Mouse (Mus musculus) heart, postnatal 4 days (tissue): Measurements from ENCODE around the gene Olfr551. TPM values are rescaled to one million over a fixed set of nuclear protein-coding genes. Genes with fewer than 3 reads are reported as not detected.
"Not testable (repeated sequence)": the region's sequence is repeated elsewhere in the genome, so short reads cannot be mapped to it uniquely, and the experiment has no call there.

Source experiments
- DNase-seq: peaks from one replicate; pipeline ENCODE4 v3.0.0; 2021
- total RNA-seq, 2 experiments: library from RNA; stranded (reverse); gene quantifications; 2 replicates each; pipeline ENCODE4 v1.2.3; 2021

Gene Olfr551
- not detected for total RNA-seq

DNA sequence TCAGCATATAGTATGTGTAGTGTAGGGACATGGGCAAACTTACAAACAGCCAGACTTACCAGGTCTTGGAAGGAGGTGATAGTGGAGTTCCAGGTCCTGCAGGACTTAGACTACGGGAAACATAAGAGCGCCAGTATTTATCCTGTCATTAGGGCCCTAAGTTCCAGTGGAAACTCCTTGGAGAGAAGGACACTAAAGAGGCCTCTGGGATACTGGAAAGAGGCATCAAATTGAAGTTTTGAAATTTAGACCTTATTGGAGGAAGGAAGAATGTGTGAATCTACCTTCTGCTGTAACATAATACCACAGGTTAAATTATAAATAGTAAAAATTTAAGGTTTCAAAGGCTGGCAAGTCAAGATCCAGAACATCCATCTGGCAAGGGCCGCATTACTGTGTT is at the start of gene Olfr551:
Gene Olfr551 (minus strand): TSS at position 101 of the 400 bp plus-strand sequence.
- no peak for DNase-seq

DNA sequence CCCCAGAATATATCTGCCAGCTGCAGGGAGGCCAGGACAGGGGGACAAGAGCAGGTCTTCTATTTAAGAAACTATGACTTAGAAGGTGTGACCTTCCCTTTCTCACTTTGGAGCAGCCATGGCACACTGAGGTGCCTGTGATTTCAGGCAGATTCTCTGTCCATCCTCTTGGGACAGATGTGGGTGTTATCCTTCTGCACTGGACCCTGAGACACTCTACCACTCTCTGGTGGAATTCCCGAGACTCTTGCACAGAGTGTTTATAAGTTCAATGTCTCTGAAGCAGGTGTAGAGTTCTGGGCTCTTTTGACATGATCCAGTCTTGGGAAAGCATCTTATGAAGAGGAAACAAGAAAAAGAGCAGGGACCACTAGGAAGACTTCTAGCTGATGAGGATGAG is 46.4 kb upstream of the Olfr551 start, which contains the start of gene Olfr554:
Gene Olfr554 (plus strand): TSS at position 301 of the 400 bp plus-strand sequence.
- DNase-seq = no peak

GRCm38 (mm10) chr7:102636665-102637064 is 45.0 kb upstream of the Olfr551 start:
- DNase-seq = peak; percentile 52

GRCm38 (mm10) chr7:102620368-102620767 is 28.7 kb upstream of the Olfr551 start:
- not testable (repeated sequence) for DNase-seq

DNA sequence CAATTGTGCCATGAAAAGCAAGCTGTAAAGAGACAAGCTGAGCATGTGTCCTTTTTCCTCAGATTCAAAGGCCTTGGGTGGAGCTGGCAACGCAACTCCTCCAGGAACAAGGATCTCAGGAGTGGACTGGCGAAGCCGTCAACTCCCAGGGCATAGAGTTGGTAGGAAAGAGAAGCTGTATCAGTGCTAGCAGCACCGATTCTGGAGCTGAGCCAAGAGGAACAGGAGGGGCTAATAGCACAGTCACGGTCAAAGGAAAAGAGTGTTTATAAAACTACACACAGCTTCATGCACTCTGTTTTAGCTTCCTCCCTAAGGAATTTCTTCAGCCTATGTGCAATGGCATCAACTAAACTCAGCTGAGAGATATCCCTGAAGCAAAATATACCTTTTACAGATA is 27.9 kb upstream of the Olfr551 start:
- DNase-seq = peak; percentile 30

- DNase-seq = no peak
These were observed 26.4 kb upstream of the Olfr551 start, which contains the start of gene Olfr553 for GRCm38 (mm10) chr7:102618118-102618517. Olfr553 (minus strand) TSS chr7:102618218.

GRCm38 (mm10) chr7:102597378-102598031 is 5.8 kb upstream of the Olfr551 start, which contains the start of gene Olfr552:
Olfr552 (plus strand) TSS chr7:102597770.
- no peak for DNase-seq

DNA sequence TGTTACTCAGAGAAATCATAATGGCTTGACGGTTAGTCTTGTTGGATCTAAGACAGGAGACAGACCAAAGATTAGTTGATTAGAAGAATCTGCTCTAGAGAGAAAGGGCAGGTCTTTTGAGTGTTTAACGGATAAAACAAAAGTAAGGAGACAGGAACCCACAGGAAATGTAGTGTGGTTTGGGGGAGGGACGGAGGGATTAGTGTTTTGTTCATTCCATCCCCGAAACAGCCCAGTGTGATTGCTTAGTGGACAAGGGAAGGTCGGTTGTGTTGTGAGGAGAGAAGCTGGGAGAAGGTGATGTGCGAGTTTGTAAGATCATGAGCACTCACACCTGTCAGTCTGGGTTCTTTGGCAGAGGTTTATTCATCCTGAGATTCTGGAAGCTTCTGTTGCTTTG is 15.7 kb downstream of the Olfr551 start:
- DNase-seq = no peak

DNA sequence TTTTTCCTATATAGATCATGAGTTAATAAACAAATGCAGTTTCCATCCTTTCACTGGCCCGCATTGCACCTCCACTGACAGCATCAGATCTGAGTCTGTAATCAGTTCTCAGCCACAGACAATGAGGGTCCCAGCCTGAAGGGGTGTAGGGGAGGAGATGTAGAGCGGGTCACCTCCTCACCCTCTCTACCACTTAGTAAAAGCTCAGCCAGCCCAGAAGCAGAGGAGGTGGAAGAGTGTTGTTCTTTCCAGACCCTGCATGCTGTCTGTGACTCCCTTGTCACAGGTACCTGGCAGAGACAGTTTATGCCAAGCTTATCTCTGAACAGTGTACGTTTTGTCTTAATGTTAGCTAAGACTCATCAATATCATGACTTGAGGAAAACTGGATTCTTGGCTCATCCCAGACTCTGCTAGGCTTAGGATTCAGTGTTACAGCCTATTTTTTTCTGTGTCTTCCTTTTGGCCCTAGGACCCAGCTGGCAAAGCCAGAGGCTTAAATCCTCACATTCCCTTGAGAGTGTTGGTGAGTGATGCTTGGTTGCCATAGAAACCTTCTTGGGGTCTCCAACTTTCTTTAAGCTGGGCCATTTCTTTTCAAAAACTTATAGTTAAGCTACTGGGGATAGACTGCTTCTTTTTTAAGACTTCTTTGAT is 18.4 kb downstream of the Olfr551 start:
- no peak for DNase-seq

DNA sequence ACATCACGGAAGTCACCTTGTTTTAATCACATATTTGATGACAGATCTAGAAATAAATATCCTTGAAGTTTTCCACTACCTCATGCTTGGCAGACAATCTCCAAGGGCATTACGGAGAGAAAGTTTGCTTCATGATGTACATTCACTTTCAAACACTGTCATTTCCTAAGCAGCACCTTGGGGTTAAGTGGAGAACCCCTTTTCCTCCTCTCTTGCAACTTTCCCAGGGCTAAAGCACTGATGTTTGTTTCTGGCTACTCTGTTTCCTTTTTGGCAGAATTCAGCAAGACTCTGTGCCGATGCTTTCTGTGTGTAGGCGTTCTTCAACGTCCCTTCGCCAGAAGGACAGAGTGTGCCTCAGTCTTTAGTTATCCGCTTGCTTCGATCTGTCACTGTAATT is 20.5 kb downstream of the Olfr551 start, which contains the start of gene Olfr550:
Gene Olfr550 (plus strand): TSS at position 301 of the 400 bp plus-strand sequence.
- no peak for DNase-seq

DNA sequence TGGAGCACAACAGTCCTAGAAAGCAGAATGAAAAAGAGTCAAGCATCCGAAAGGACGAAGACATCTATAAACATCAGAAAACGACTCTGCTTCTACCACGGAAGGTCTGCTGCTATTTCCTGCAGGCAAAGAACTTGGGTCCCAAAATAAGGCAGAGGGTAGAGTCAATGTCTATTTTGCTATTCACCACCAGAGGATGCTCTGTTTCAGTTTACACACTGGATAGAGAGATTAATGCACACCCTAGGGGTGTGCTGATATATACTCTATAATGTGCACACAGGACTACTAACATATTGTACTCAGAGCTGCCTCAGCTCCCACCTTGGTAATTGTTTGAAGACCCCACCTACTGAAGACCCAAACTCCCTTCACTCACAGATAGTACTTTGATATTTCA is 25.5 kb downstream of the Olfr551 start:
- DNase-seq = no peak

DNA sequence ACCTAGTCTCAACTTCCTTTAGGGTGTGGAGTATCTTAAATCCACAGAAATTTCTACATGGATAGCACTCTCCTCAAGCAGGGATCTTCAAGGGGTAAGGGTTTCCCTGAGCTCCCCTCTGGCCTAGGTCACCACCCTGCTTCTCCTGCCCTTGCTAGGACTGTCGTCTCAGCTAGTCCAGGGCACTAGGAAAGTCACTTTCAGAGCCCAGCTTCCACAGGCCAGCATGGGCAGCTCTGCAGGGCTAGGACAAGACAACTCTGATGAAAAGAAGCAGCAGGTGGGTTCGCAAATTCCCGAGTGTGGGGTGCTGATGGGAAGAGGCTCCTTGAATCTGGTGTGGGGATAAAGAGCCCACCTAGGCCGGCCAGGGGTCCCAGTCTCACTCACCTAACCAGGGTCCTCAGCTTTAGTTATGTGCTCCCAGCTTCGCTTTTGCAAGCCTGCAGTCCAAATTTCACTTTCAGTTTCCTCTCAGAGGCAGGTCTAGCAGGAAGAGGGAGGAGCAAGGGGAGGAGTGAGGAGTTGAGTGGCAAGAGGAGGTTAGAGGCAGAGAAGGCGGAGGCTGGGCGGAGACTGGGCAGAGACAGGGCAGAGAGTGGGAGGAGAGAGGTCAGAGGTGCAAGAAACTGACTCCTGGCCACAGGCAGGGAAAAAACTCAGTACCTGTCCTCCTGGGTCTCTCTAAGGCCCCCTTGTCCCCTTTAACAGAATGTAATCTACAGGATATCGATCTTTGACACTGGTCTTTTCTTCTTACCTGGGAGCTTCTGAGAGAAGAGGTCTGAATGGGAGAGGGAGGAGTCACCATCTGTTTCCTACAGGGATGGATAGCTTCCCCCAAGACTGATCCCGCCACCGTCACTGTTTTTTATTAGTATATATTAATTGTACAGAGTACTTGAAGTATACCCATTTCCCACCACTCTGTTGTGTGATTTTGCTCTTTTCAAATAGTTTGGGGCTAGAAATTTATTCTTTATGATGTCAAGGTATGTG is 26.4 kb downstream of the Olfr551 start, which contains the start of gene Trim21:
Gene Trim21 (minus strand): TSS at position 488 of the 999 bp plus-strand sequence.
- peak; percentile 84 for DNase-seq

- DNase-seq = no peak
These were observed 38.4 kb downstream of the Olfr551 start for GRCm38 (mm10) chr7:102553279-102553678.

- no peak for DNase-seq
These were observed 42.1 kb downstream of the Olfr551 start, which contains the start of gene Olfr549 for GRCm38 (mm10) chr7:102549570-102549969. Olfr549 (plus strand) TSS chr7:102549870.

GRCm38 (mm10) chr7:102541251-102541650 is 50.4 kb downstream of the Olfr551 start:
- no peak for DNase-seq

DNA sequence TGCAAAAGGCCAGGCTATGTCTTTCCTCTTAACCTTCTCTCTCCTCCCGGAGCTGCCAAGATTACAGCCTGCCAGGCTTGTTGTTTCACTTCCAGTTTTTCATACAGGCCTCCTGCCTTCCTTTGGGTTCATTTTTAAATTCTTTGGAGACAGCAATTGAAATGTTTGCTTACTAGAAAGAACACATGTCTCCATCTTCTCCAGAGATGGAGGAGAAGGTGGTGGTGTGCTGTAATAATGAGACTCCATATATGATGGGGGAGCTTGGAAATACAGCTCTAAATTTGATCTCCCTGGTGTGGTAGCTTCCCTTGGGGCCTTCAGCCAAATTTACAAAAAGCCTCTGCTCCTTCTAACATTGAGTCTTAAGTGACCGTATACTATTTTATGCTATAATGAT is 51.1 kb downstream of the Olfr551 start, which contains the start of gene Olfr548-ps1:
Gene Olfr548-ps1 (plus strand): TSS at position 301 of the 400 bp plus-strand sequence.
- DNase-seq = no peak

DNA sequence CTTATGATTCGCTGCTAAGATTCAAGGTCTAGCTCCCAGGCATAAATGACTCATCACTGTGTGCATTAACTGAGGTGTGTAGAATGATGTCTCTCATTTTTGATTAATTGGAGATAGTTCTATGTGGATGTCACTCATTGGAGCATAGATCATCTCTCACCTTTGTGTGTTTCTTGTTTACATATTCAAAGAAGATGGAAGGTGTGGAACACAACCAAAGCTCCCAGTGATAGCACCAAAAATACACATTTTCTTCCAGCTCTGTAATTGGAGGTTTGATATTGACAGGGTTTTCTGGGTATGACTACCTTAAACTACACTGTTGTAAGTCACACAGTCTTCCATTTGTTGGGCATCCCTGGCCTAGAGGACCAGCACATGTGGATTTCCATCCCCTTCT is 57.2 kb downstream of the Olfr551 start, which contains the start of gene Olfr547:
Gene Olfr547 (plus strand): TSS at position 301 of the 400 bp plus-strand sequence.
- no peak for DNase-seq

Other genes starting within 250 kb of the Olfr551 start
- 100 to 1,000 TPM; 101 to 103 TPM for gene Rrm1, start 150.2 kb downstream of the Olfr551 start, total RNA-seq
- gene Olfr543, start 110.2 kb downstream of the Olfr551 start, total RNA-seq = not detected
- gene Olfr544, start 103.6 kb downstream of the Olfr551 start, total RNA-seq = not detected
- gene Olfr545, start 92.3 kb downstream of the Olfr551 start, total RNA-seq = not detected
- not detected for gene Olfr547, start 57.1 kb downstream of the Olfr551 start, total RNA-seq
- gene Olfr548-ps1, start 51.0 kb downstream of the Olfr551 start, total RNA-seq = not detected
- not detected for gene Olfr549, start 42.0 kb downstream of the Olfr551 start, total RNA-seq
- 1 to 10 TPM; 4.4 to 4.9 TPM for gene Trim21, start 26.4 kb downstream of the Olfr551 start, total RNA-seq
- not detected for gene Olfr550, start 20.4 kb downstream of the Olfr551 start, total RNA-seq
- gene Olfr552, start 5.9 kb upstream of the Olfr551 start, total RNA-seq = under 1 TPM in 1 of 2 experiments, not detected in 1; 0.07 TPM
- gene Olfr553, start 26.3 kb upstream of the Olfr551 start, total RNA-seq = not detected
- not detected for gene Olfr554, start 46.5 kb upstream of the Olfr551 start, total RNA-seq
- not detected for gene Olfr555, start 66.9 kb upstream of the Olfr551 start, total RNA-seq
- gene Olfr556, start 73.0 kb upstream of the Olfr551 start, total RNA-seq = not detected
- gene Trim68, start 95.4 kb upstream of the Olfr551 start, total RNA-seq = 1 to 10 TPM; 8.3 to 9.6 TPM
- gene Olfr557, start 104.0 kb upstream of the Olfr551 start, total RNA-seq = not detected
- gene Olfr558, start 110.3 kb upstream of the Olfr551 start, total RNA-seq = 1 to 10 TPM; 2.9 to 3.1 TPM
- gene Olfr33, start 127.2 kb upstream of the Olfr551 start, total RNA-seq = not detected
- gene Olfr559, start 135.6 kb upstream of the Olfr551 start, total RNA-seq = not detected
- gene Olfr560, start 167.5 kb upstream of the Olfr551 start, total RNA-seq = under 1 TPM; 0.19 to 0.23 TPM
- 1 to 10 TPM; 1.1 to 1.4 TPM for gene Olfr78, start 167.6 kb upstream of the Olfr551 start, total RNA-seq
- gene Olfr561, start 179.3 kb upstream of the Olfr551 start, total RNA-seq = not detected
- not detected for gene Olfr564, start 211.6 kb upstream of the Olfr551 start, total RNA-seq